Mouse (Mus musculus): Measurements from ENCODE around the gene Pik3cg.
A peak's percentile ranks its signal among the peaks of the same experiment; 100 is the strongest.
"Not testable (repeated sequence)": the region's sequence is repeated elsewhere in the genome, so short reads cannot be mapped to it uniquely, and the experiment has no call there.

Pik3cg gene

GRCm38 (mm10) chr12:32207948-32208891 is at the start of gene Pik3cg:
Gene Pik3cg (minus strand): TSS chr12:32208659.
- DNase-seq (ENCODE audit: low read depth): no peak

DNA sequence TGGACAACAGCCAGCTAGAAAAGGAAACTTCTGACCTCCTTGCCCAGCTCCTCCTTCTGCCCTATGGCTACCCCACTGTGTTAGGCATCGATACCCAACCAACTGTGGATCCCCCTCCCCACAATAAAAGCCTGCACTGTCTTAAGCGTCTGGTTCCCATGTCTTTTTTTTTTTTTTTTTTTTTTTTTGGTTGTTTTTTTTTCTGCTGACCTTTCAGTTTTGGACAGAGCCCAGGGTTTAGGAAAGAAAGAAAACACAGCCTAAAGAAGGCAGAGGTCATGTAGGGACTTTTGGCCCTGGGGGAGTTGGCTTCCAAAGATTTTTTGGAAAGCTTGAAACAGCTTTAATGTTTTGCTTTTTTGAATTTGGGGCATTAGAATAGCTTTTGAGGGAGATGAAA is 40.0 kb upstream of the Pik3cg start:
- no peak for DNase-seq (ENCODE audit: low read depth)

DNA sequence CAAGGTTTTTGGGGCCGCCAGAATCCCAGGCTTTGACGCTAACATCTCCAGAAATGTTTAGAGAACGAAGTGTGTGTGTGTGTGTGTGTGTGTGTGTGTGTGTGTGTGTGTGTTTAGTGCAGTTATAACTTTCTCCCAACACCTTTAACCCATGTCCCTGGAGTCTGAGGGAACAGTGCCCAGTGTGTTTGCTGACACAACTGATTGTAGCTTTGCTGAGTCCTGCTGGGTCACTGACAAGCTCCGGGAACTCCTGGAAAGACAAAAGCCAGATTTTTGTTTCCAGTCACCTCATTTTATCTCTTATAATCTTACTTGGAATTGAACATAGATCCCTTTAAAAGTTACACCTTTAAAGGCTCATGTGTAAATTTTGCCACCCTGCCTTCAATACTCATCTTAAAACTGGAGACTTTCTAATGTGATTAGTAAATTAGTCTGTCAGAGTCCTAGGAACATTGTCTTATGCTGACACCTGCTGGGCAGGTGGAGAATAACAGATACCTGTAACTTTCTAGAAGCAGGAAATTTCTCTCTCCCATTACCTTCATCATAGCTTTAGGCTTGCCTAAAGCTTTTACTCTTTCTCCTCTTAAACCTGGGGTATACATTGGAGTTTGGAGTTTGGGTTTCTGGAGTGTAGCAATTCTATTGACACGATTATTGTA is 37.2 kb upstream of the Pik3cg start:
- no peak for DNase-seq (ENCODE audit: low read depth)

DNA sequence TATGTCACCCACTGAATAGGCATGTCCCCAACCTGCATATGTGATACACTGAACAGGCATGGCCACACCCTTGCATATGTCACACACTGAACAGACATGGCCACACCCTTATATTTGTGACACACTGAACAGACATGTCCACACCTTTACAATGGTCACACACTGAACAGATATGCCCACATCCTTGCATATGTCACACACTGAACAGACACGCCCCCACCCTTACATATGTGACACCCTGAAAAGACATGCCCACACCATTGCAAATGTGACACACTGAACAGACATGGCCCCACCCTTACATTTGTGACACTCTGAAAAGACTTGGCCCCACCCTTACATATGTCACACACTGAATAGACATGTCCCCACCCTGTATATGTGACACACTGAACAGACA is 35.1 kb upstream of the Pik3cg start:
- DNase-seq (ENCODE audit: low read depth): no peak

DNA sequence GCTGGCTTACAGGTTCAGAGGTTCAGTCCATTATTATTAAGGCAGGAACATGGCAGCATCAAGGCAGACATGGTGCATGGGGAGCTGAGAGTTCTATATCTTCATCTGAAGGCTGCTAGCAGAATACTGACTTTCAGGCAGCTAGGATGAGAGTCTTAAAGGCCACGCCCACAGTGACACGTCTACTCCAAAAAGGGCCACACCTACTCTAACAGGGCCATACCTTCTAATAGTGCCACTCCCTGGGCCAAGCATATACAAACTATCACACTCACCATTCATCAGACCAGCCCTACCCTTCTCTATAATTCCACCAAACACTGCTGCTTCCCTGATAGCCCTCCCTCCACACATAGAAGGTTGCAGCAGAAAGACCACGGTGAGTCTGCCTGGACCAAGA is 30.7 kb upstream of the Pik3cg start:
- DNase-seq (ENCODE audit: low read depth): not testable (repeated sequence)

DNA sequence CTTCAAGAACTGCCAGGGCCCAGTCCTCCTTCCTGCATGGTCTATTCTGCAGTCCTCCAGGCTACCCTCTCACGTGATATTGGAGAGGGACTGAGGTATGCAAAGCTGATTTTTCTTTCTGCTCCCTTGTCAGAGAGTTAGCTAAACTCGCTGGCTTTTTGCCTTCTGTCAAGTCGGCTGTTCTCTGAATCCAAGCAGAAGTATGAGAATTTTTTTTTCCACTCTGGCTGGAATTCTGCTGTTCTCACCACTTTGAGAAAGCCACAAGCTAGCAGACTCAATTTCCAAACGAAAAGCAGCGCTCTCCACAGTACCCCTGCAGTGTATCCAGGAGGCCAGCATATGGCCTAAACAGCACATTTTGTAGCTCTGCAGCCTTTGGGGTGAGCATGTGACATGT is 30.0 kb upstream of the Pik3cg start:
- peak; percentile 67 for DNase-seq (ENCODE audit: low read depth)

- DNase-seq (ENCODE audit: low read depth): peak; percentile 36
Measured at GRCm38 (mm10) chr12:32237839-32238238, 29.4 kb upstream of the Pik3cg start.

DNA sequence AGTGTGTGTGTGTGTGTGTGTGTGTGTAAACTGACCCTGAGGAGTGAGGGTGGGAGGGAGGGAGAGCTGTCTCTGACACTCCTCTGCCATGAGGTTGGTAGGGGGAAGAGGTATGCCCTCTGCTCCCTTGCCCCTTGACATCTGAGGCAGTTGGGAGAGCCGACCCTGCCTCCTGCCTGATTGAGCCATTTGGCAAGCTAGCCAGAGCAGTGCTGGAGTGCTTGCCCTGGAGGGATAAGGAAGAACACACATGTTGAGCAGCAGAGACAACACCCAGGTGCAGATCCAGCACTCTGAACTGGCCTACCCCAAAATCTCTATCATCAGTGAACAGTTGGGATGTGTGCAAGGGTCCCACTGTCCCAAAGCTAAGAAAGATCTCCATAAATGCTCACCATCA is 28.7 kb upstream of the Pik3cg start:
- DNase-seq (ENCODE audit: low read depth): no peak

GRCm38 (mm10) chr12:32236450-32236849 is 28.0 kb upstream of the Pik3cg start:
- no peak for DNase-seq (ENCODE audit: low read depth)

DNA sequence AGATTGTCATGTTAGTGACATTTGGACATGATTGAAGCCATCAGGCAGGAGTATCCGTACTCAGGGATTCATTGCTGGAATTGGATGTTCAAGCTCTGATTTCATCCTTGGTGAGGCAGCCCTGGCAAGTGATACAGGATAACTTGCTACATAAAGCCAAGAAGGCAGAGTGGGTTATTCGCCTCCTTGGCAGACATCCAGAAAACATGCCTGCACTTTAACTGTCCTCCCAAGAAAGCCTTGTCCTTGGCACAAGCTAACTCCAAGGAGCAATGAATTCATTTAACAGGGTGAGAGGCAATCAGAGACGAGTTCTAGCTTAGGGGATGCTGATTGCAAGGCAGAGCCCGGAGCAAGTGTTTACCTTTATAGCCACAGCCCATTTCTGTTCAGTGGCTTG is 25.4 kb upstream of the Pik3cg start:
- no peak for DNase-seq (ENCODE audit: low read depth)

GRCm38 (mm10) chr12:32231398-32231797 is 22.9 kb upstream of the Pik3cg start:
- DNase-seq (ENCODE audit: low read depth): no peak

GRCm38 (mm10) chr12:32223629-32224028 is 15.2 kb upstream of the Pik3cg start:
- no peak for DNase-seq (ENCODE audit: low read depth)

- no peak for DNase-seq (ENCODE audit: low read depth)
Measured at GRCm38 (mm10) chr12:32222758-32223385, 14.4 kb upstream of the Pik3cg start.

GRCm38 (mm10) chr12:32220387-32220786 is 11.9 kb upstream of the Pik3cg start:
- DNase-seq (ENCODE audit: low read depth): no peak

DNA sequence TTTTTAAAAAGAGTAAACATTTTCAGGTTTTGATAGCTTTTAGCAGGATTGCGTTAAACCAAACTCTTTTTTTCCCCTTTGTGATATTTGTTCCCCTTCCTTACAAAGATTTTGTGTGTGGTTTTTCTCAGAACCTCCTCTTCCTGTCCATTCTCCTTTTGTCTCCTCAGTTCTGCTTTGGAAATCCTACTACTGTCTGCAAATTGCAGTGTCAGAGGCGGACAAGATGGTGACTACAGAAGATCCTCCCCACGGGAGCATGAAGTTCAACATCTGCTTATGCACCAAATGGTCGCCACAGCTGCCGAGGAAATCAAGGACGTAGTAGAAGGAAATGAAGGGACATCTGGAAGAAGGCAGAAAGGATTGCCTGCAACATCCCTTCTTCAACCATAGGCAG is 6.7 kb upstream of the Pik3cg start:
- DNase-seq (ENCODE audit: low read depth): no peak

DNA sequence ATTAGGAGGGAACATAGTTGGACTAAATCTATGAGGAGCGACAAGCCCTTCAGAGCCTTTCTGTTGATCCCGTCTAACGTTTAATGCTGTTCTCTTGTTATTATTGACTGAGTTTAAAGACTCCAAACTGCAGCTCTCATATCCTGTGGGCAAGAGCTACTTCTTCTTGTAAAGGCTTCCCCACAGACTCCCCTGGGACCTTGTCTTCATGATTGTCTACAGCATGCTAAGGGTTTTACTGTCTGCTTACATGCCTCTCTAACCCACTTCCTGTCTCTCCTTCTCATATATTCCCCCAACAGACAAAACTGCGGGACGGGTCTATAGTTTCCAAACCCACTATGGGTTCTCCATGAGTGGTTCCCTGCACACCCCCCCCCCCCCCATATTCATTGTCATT is 4.2 kb upstream of the Pik3cg start:
- DNase-seq (ENCODE audit: low read depth): no peak

- DNase-seq (ENCODE audit: low read depth): no peak
Measured at GRCm38 (mm10) chr12:32212156-32212555, 3.7 kb upstream of the Pik3cg start.

DNA sequence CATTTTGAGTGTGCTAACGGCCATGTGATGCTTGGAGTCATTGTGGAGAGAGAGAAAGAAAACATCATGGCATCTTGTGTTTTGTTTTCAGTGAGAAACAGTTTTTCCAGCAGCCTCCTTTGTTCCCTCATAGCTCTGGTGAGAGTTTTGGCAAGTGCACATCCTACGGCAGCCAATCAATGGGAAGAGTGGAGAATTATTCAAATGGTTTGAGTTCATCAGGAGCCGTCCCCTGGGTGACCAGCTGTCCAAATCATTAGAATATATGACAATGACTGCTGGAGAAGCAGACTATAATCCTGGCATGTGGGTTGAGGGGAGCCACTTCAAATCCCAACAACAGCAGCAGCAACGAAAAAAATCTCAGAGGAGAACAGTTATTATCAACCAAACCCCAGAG is 2.8 kb upstream of the Pik3cg start:
- no peak for DNase-seq (ENCODE audit: low read depth)

GRCm38 (mm10) chr12:32208951-32209350 is 492 bp upstream of the Pik3cg start:
- DNase-seq (ENCODE audit: low read depth): no peak

- no peak for DNase-seq (ENCODE audit: low read depth)
Measured at GRCm38 (mm10) chr12:32207141-32207540, 1.3 kb downstream of the Pik3cg start.

DNA sequence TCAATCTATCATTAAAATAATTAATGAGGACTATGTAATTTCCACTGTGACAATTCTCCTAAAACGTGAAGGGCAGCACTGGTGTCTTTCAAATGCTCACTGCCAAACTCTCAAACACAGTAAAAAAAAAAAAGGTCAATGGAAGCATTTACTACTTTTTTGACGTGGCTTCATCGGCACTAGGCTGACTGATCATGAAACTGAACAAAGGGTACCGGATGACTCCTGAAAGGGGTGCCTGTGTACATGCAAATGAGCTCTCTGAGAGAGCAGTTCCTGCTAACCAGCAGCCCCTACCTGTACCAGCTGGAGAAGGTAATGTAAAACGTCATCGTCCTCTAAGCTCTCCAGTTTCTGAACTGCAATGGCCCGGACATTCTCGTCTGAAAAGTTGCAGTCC is 4.8 kb downstream of the Pik3cg start:
- DNase-seq (ENCODE audit: low read depth): no peak

DNA sequence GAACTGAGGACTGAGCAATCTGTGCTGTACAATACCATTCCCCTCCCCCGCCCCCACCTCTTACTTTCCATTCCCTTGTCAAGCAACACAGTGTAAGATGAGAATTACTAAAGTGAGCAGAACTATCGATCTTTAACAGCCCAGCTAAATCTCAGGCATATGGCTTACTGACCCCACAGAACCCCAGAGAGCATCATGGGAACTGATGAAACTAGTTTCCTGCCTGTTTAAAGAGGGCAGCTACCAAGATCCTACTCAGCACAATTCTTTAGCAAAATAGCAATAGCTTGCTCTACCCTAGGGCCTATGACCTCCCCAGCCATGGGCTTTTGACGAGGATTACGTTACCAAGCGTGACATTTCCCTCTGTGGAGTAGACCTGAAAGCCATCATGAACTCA is 5.9 kb downstream of the Pik3cg start:
- DNase-seq (ENCODE audit: low read depth): no peak

- DNase-seq (ENCODE audit: low read depth): no peak
Measured at GRCm38 (mm10) chr12:32201932-32202331, 6.5 kb downstream of the Pik3cg start.
